Comparison of ENCODE assay signal across 8 mouse cellular contexts in the genomic region with DNA sequence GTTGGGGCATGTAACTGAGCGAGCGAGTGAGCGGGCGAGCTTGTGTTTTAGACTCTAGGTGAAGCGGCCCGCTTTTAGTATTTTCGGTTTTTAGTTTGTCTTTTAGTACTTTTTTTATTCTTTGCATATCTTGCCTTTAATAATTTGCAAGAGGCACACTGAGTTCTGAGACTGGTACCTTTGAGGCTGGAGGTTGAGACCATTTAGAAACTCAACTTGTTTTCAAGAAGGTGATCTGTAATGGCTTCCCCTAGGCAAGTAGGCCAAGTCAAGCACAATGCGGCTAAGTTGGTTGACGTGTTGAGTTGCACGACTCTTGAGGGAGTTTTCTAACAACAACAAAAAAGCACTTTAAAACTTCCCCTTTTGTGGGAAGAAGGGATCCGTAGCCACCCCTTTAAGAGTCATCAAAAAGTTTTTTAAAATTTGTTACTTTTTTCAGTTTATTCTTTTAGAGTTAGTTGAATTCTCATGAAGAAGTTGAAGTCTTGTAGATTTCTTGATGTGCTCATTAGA. TPM values are rescaled to one million over a fixed set of nuclear protein-coding genes. Genes with fewer than 3 reads are reported as not detected.
DNase-seq lines count a peak whose midpoint lies in the region; ATAC-seq and TF ChIP-seq lines count a peak whose summit lies in the region.

No protein-coding gene starts in this region.

- H3K9ac ChIP-seq in heart, embryonic 12.5 days: peak overlapping the region; percentile 82
- H3K9ac ChIP-seq in liver, postnatal 0 days (replicated peaks): peak overlapping the region; percentile 95

- peaks cover 21% of the 10 kb centered on the region for H3K4me1 ChIP-seq in heart, embryonic 12.5 days (replicated peaks)
- peaks cover 2% of the 10 kb centered on the region; the same call in 1 of the 2 replicates for H3K4me1 ChIP-seq in bone marrow, adult 2 months (ENCODE audit: control insufficient read depth, insufficient read depth, low read length)
- peaks cover 9% of the 10 kb centered on the region; the same call in 1 of the 2 replicates for H3K4me1 ChIP-seq in liver, postnatal 0 days (ENCODE audit: insufficient read depth)

- H3K36me3 ChIP-seq in heart, embryonic 12.5 days: peaks cover 36% of the 10 kb centered on the region
- peaks cover 19% of the 10 kb centered on the region for H3K36me3 ChIP-seq in liver, postnatal 0 days (replicated peaks; ENCODE audit: insufficient read depth, low read length)
- H3K36me3 ChIP-seq in splenic B cell, adult 2 months (ENCODE audit: control insufficient read depth, insufficient read depth, low read length, poor library complexity, severe bottlenecking): peaks cover 6% of the 10 kb centered on the region; the same call in 1 of the 2 replicates

- H3K27me3 ChIP-seq in heart, embryonic 12.5 days (replicated peaks): no peaks in the 10 kb centered on the region
- H3K27me3 ChIP-seq in liver, postnatal 0 days (ENCODE audit: insufficient read depth, low read length): no peaks in the 10 kb centered on the region
- H3K27me3 ChIP-seq in splenic B cell, adult 2 months (ENCODE audit: control insufficient read depth, insufficient read depth, low read length, poor library complexity, severe bottlenecking): no peaks in the 10 kb centered on the region

- TF ChIP-seq CTCF in bone marrow, adult 2 months (IDR thresholded peaks at IDR 0.05; ENCODE audit: control insufficient read depth, insufficient read depth, low read length): no peak
- TF ChIP-seq CTCF in liver, postnatal 0 days (IDR thresholded peaks at IDR 0.05; ENCODE audit: low read depth): no peak

- intact Hi-C loops in heart, postnatal 36 days (cut with DNase I): loop anchor here (2.0 kb wide), 1 partner anchor 42 kb away; no protein-coding TSS in a partner anchor
- intact Hi-C loops in heart, postnatal 10 days (cut with DNase I): no loop called here

- no peak for TF ChIP-seq POLR2A in bone marrow, adult 2 months (IDR thresholded peaks at IDR 0.05; ENCODE audit: borderline replicate concordance, control insufficient read depth, low read depth, low read length)

- DNase-seq in heart, postnatal 36 days: no peak
- peak; percentile 30 to 34 for DNase-seq in heart, postnatal 10 days
- no peak for DNase-seq in liver, postnatal 0 days
- peak; percentile 68 for DNase-seq in splenic B cell, adult 2 months (ENCODE audit: low read depth, low spot score)
- DNase-seq in gastrocnemius, adult 18-20 months (ENCODE audit: low spot score): no peak
- DNase-seq in urinary bladder, postnatal 25 days (ENCODE audit: low spot score): no peak

- H3K27ac ChIP-seq in heart, embryonic 12.5 days (ENCODE audit: poor library complexity, severe bottlenecking): peak overlapping the region; percentile 96
- peak overlapping the region; percentile 86 for H3K27ac ChIP-seq in bone marrow, adult 2 months (ENCODE audit: control insufficient read depth, insufficient read depth, low read depth, low read length, poor library complexity)
- peak overlapping the region; percentile 96 for H3K27ac ChIP-seq in liver, postnatal 0 days (ENCODE audit: low read depth)

- peak overlapping the region; percentile 66 for H3K4me3 ChIP-seq in heart, embryonic 12.5 days
- peak overlapping the region; percentile 97 for H3K4me3 ChIP-seq in bone marrow, adult 2 months (replicated peaks; ENCODE audit: control insufficient read depth, low read depth, low read length)
- H3K4me3 ChIP-seq in liver, postnatal 0 days (ENCODE audit: low read depth, low read length): peak overlapping the region; percentile 97

- TF ChIP-seq EP300 in liver, postnatal 0 days (IDR thresholded peaks at IDR 0.05; ENCODE audit: low read depth): no peak

- no peak for ATAC-seq in heart, embryonic 12.5 days (ENCODE audit: insufficient number of reproducible peaks, low FRiP score)
- no peak for ATAC-seq in liver, postnatal 0 days

- no peaks in the 10 kb centered on the region for H3K9me3 ChIP-seq in heart, embryonic 12.5 days (replicated peaks)
- no peaks in the 10 kb centered on the region for H3K9me3 ChIP-seq in liver, postnatal 0 days (ENCODE audit: low read length)

- WGBS in heart, embryonic 12.5 days: 3% methylated on average over 11 of the region's 11 CpGs
- WGBS in bone marrow, adult 2 months: 0% methylated on average over 11 of the region's 11 CpGs
- under 1% methylated on average over 11 of the region's 11 CpGs for WGBS in liver, postnatal 0 days (ENCODE audit: insufficient replicate concordance)

- H3K4me2 ChIP-seq in heart, embryonic 12.5 days: peak overlapping the region; percentile 67
- peak overlapping the region; percentile 93 for H3K4me2 ChIP-seq in liver, postnatal 0 days (ENCODE audit: low read depth, low read length)

RNA-seq across cellular contexts. Expression of gene Rest, which starts 1.7 kb away (rescaled TPM):
- polyA plus RNA-seq in heart, embryonic 12.5 days (2016; fragmentation: Nextera tagmentation; extraction: Ambion mirVana): 31.0 and 32.2 TPM in 2 replicates
- 10 to 100 TPM; 14.8 to 16.5 TPM for total RNA-seq in heart, postnatal 36 days (2021)
- 4.7 and 9.5 TPM in 2 replicates for polyA plus RNA-seq in bone marrow, adult 2 months (2011; ENCODE audit: insufficient read depth, insufficient read length, low replicate concordance, missing spikeins)
- total RNA-seq in heart, postnatal 10 days (2021): 10 to 100 TPM; 22.6 to 27.8 TPM
- polyA plus RNA-seq in liver, postnatal 0 days (2015; fragmentation: Nextera tagmentation; extraction: Ambion mirVana): 6.4 and 6.9 TPM in 2 replicates
- 10 to 100 TPM in 1 of 2 experiments, 1 to 10 TPM in 1; 9.5 to 10.4 TPM for total RNA-seq in gastrocnemius, adult 18-20 months (2021)

RNA-seq across cellular contexts. Expression of gene Noa1, which starts 42.9 kb away (rescaled TPM):
- polyA plus RNA-seq in heart, embryonic 12.5 days (2016; fragmentation: Nextera tagmentation; extraction: Ambion mirVana): 22.9 and 23.0 TPM in 2 replicates
- total RNA-seq in heart, postnatal 36 days (2021): 10 to 100 TPM; 20.4 to 23.1 TPM
- polyA plus RNA-seq in bone marrow, adult 2 months (2011; ENCODE audit: insufficient read depth, insufficient read length, low replicate concordance, missing spikeins): 6.0 and 16.0 TPM in 2 replicates
- total RNA-seq in heart, postnatal 10 days (2021): 10 to 100 TPM; 14.4 to 17.0 TPM
- 8.2 and 10.5 TPM in 2 replicates for polyA plus RNA-seq in liver, postnatal 0 days (2015; fragmentation: Nextera tagmentation; extraction: Ambion mirVana)
- total RNA-seq in gastrocnemius, adult 18-20 months (2021): 10 to 100 TPM; 15.3 to 15.9 TPM

RNA-seq across cellular contexts. Expression of gene Polr2b, which starts 43.0 kb away (rescaled TPM):
- polyA plus RNA-seq in heart, embryonic 12.5 days (2016; fragmentation: Nextera tagmentation; extraction: Ambion mirVana): 46.1 and 49.9 TPM in 2 replicates
- 10 to 100 TPM; 34.8 to 38.3 TPM for total RNA-seq in heart, postnatal 36 days (2021)
- 21.8 and 37.0 TPM in 2 replicates for polyA plus RNA-seq in bone marrow, adult 2 months (2011; ENCODE audit: insufficient read depth, insufficient read length, low replicate concordance, missing spikeins)
- 10 to 100 TPM; 33.3 to 36.2 TPM for total RNA-seq in heart, postnatal 10 days (2021)
- 16.4 and 18.6 TPM in 2 replicates for polyA plus RNA-seq in liver, postnatal 0 days (2015; fragmentation: Nextera tagmentation; extraction: Ambion mirVana)
- 10 to 100 TPM; 24.6 to 27.7 TPM for total RNA-seq in gastrocnemius, adult 18-20 months (2021)

RNA-seq across cellular contexts. Expression of gene Spink2, which starts 55.7 kb away (rescaled TPM):
- polyA plus RNA-seq in heart, embryonic 12.5 days (2016; fragmentation: Nextera tagmentation; extraction: Ambion mirVana): 7.3 and 7.9 TPM in 2 replicates
- under 1 TPM in 1 of 2 experiments, not detected in 1; 0.53 TPM for total RNA-seq in heart, postnatal 36 days (2021)
- not detected in 2 replicates for polyA plus RNA-seq in bone marrow, adult 2 months (2011; ENCODE audit: insufficient read depth, insufficient read length, low replicate concordance, missing spikeins)
- under 1 TPM in 1 of 2 experiments, not detected in 1; 0.45 TPM for total RNA-seq in heart, postnatal 10 days (2021)
- not detected in 2 replicates for polyA plus RNA-seq in liver, postnatal 0 days (2015; fragmentation: Nextera tagmentation; extraction: Ambion mirVana)
- not detected for total RNA-seq in gastrocnemius, adult 18-20 months (2021)

Comparison
In these comparisons a context has a peak if more than half of its experiments do, and no peak if none do; other contexts are left out.
1. DNase-seq: peak in heart, postnatal 10 days (2 of 2) and splenic B cell, adult 2 months (single experiment); none in heart, postnatal 36 days (0 of 2), liver, postnatal 0 days (single experiment), gastrocnemius, adult 18-20 months (single experiment) and urinary bladder, postnatal 25 days (single experiment).
2. Peak in every context shown above with its lines, with median percentiles within 50 percentile points of each other: H3K27ac ChIP-seq and H3K4me3 ChIP-seq.